Mouse (Mus musculus): ENCODE data around the gene Faf1.
"Not testable (repeated sequence)": the region's sequence is repeated elsewhere in the genome, so short reads cannot be mapped to it uniquely, and the experiment has no call there.

The Faf1 gene

GRCm38 (mm10) chr4:109665101-109665981 is 11.0 kb upstream of the Faf1 start:
- DNase-seq (ENCODE audit: low read depth in 2 of 2, low spot score in 2 of 2) = peak; percentile 32 to 54

- DNase-seq (ENCODE audit: low read depth in 2 of 2, low spot score in 2 of 2) = peak; percentile 27 to 32
Observed at GRCm38 (mm10) chr4:109665982-109666460, 10.4 kb upstream of the Faf1 start.

- DNase-seq (ENCODE audit: low read depth in 2 of 2, low spot score in 2 of 2) = peak; percentile 60 to 62
Observed at GRCm38 (mm10) chr4:109666461-109667269, 9.7 kb upstream of the Faf1 start, which contains the start of gene Cdkn2c. Gene Cdkn2c, minus strand, starts transcription at chr4:109667189.

- DNase-seq (ENCODE audit: low read depth in 2 of 2, low spot score in 2 of 2) = no peak
Observed at GRCm38 (mm10) chr4:109667518-109667917, 8.9 kb upstream of the Faf1 start.

GRCm38 (mm10) chr4:109670213-109670612 is 6.2 kb upstream of the Faf1 start:
- peak in 1 of 2 experiments; percentile 27 for DNase-seq (ENCODE audit: low read depth in 2 of 2, low spot score in 2 of 2)

- DNase-seq (ENCODE audit: low read depth in 2 of 2, low spot score in 2 of 2) = no peak
Observed at GRCm38 (mm10) chr4:109671941-109672340, 4.4 kb upstream of the Faf1 start.

- no peak for DNase-seq (ENCODE audit: low read depth in 2 of 2, low spot score in 2 of 2)
Observed at GRCm38 (mm10) chr4:109674097-109674496, 2.3 kb upstream of the Faf1 start.

- DNase-seq (ENCODE audit: low read depth in 2 of 2, low spot score in 2 of 2) = no peak
Observed at GRCm38 (mm10) chr4:109677221-109677620, 833 bp downstream of the Faf1 start.

- DNase-seq (ENCODE audit: low read depth in 2 of 2, low spot score in 2 of 2) = no peak
Observed at GRCm38 (mm10) chr4:109683561-109683960, 7.2 kb downstream of the Faf1 start.

GRCm38 (mm10) chr4:109692674-109693073 is 16.3 kb downstream of the Faf1 start:
- no peak for DNase-seq (ENCODE audit: low read depth in 2 of 2, low spot score in 2 of 2)

GRCm38 (mm10) chr4:109700727-109701126 is 24.3 kb downstream of the Faf1 start:
- not testable (repeated sequence) for DNase-seq (ENCODE audit: low read depth in 2 of 2, low spot score in 2 of 2)

GRCm38 (mm10) chr4:109703568-109703967 is 27.2 kb downstream of the Faf1 start:
- peak in 1 of 2 experiments; percentile 38 for DNase-seq (ENCODE audit: low read depth in 2 of 2, low spot score in 2 of 2)

- DNase-seq (ENCODE audit: low read depth in 2 of 2, low spot score in 2 of 2) = no peak
Observed at GRCm38 (mm10) chr4:109705349-109705748, 29.0 kb downstream of the Faf1 start.

GRCm38 (mm10) chr4:109719281-109719680 is 42.9 kb downstream of the Faf1 start:
- no peak for DNase-seq (ENCODE audit: low read depth in 2 of 2, low spot score in 2 of 2)

- peak in 1 of 2 experiments; percentile 45 for DNase-seq (ENCODE audit: low read depth in 2 of 2, low spot score in 2 of 2)
Observed at GRCm38 (mm10) chr4:109729281-109729680, 52.9 kb downstream of the Faf1 start.

- no peak for DNase-seq (ENCODE audit: low read depth in 2 of 2, low spot score in 2 of 2)
Observed at GRCm38 (mm10) chr4:109735754-109736153, 59.4 kb downstream of the Faf1 start.

- no peak for DNase-seq (ENCODE audit: low read depth in 2 of 2, low spot score in 2 of 2)
Observed at GRCm38 (mm10) chr4:109743984-109744383, 67.6 kb downstream of the Faf1 start.

- DNase-seq (ENCODE audit: low read depth in 2 of 2, low spot score in 2 of 2) = peak in 1 of 2 experiments; percentile 19
Observed at GRCm38 (mm10) chr4:109759031-109759430, 82.6 kb downstream of the Faf1 start.

GRCm38 (mm10) chr4:109759901-109760300 is 83.5 kb downstream of the Faf1 start:
- no peak for DNase-seq (ENCODE audit: low read depth in 2 of 2, low spot score in 2 of 2)

GRCm38 (mm10) chr4:109760501-109760900 is 84.1 kb downstream of the Faf1 start:
- DNase-seq (ENCODE audit: low read depth in 2 of 2, low spot score in 2 of 2) = no peak

GRCm38 (mm10) chr4:109762768-109763501 is 86.5 kb downstream of the Faf1 start:
- no peak for DNase-seq (ENCODE audit: low read depth in 2 of 2, low spot score in 2 of 2)
